Mouse (Mus musculus) telencephalon, adult 2 months (tissue): ENCODE measurements around the gene Ficd.

Source experiments
- DNase-seq: peaks from one replicate; pipeline ENCODE4 v3.0.0-alpha.2; 2011; ENCODE audit warnings: low read depth, low spot score

Gene Ficd

DNA sequence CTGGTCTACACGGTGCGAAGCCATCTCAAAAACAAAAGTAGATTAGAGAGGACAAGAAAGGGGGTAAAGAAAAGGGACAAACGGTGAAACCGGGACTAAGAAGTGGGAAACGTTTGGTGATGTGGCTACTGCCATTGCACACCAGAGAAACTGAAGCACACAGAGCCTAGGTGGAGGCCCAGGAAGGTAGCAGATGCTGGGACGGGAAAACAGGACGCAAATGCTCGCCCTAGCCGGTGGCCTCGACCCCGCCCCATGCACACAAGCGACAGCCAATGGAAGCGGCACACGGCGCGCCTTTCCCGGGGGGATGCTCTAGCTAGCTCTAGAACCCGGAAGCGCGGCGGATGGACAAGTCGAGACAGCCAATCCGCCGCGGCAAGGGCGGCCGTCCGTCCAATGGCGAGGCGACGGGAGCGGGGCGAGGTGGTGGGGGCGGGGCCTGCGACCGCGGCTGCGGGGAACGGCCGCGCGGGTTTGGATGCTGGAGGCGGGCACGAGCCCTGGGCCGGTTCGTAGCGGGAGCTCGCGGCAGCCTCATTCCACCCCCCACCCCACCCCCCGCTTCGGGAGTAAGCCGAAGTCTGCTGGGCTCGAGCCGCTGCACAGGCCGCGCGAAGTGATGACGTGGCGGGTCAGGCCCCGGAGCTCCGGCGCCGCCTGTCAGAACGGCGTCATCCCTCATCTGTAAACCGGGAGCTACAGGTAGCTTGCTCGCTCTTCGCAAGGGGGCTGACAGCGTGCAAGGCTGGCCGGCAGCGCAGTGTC, at the start of gene Ficd:
Ficd (plus strand) TSS at position 459 of the 768 bp plus-strand sequence.
- peak; percentile 95 for DNase-seq

DNA sequence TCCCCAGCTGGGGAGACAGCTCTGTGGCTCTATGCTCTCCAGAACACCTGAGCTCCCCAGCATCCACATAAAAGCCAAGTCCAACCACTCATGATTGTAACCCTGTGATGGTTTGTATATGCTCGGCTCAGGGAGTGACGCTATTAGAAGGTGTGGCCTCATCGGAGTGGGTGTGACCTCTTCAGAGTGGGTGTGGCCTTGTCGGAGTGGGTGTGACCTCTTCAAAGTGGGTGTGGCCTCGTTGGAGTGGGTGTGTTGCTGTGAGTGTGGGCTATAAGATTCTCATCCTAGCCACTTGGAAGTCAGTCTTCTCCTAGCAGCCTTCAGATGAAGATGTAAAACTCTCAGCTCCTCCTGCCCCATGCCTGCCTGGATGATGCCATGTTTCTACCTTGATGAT, 48.1 kb upstream of the Ficd start:
- DNase-seq: no peak

DNA sequence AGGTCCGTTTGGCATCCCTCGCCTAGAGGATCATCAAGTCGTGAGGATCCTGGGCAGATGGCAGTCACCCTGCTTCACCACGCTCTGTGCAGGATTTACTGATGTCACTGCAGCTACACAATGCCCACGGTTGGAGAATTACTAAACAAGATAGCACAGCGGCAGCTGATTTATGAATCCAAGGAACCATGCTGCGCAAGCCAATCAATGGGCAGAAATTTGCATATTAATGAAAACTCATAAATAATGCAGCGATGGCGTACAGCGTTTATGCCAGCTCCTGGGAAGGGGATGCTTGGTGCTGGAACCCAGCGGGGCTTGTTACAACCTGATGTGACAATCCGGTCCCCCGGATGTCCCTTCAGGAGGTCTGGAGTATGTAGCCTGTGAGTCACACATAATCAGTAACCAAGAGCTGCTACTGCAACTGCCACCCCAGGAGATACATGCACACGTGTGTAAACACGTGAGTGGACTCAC, 45.5 kb upstream of the Ficd start:
- no peak for DNase-seq

DNA sequence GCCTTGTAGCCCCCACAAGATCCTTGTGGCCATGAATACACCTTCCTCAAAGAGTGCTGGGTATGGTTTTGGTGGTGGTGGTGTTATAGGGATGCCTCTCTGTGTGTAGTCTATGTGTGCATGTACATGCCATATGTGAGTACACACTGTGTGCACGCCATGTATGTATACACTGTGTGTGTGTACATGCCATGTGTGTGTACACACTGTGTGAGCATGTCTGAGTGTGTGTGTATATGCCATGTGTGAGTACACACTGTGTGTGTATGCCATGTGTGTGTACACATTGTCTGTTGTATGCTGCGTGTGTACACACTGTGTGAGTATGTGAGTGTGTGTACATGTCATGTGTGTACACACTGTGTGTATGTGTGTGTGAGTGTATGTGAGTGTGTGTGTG, 44.7 kb upstream of the Ficd start:
- no peak for DNase-seq

DNA sequence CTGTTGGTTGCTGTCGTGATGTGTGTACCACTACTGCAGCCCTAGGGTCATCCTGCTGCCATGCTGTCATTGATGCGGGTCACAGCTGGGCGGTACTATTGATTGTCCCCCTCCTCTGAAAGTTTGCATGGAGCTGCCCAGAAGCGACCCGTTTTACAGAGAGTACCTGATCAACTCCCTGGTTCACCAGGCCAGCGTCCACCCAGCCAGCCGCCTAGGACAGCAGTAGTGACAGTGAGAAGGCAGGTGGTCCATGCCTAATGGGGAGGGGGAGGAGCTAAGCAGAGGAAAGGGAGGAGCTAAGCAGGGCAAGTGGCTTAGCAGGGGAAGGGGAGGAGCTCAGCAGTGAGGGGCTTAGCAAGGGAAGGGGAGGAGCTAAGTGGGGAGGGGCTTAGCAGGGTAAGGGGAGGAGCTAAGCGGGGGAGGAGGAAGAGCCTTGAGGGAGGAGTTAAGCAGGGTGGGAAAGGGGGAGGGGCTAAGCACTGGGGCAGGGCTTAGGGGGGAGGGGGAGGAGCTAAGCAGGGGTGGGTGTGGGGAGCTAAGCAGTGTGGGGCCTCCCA, 42.3 kb upstream of the Ficd start:
- DNase-seq: no peak

DNA sequence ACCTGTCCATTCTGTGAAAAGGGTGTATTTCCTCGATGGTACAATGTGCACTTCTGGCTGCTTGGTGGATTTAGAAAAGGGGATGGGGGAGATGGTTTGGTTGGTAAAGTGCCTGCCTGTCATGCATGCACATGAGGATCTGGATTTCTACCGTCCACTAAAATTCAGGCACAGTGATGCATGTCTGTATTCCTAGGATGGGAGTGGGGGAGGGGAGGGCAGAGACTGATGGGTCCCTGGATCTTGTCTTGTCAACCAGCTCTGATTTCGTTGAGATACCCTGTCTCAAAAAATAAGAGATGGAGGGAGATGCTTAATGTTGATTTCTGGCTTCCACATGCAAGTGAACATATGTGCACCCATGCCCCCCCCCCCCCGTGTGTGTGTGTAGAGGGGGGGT, 41.6 kb upstream of the Ficd start:
- DNase-seq: no peak

DNA sequence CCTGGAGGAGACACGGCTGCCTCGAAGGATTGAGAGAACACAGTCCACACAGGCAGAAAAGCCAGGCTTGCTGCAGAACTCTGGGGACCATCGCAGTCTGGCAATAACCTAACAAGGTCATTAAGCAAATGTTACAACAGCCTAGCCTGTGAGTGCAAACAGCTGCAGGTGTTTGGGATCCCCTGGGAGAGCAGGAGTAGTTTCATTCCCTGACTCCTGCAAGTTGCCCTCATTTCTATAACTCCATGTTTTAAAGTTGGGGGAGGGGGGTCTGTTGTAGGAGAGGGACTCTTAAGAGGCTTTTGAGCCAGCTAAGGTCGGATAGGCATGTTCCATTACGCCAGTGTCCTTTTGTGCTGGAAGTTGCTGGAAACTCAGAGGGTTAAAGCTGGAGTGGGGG, 41.2 kb upstream of the Ficd start:
- DNase-seq: no peak

DNA sequence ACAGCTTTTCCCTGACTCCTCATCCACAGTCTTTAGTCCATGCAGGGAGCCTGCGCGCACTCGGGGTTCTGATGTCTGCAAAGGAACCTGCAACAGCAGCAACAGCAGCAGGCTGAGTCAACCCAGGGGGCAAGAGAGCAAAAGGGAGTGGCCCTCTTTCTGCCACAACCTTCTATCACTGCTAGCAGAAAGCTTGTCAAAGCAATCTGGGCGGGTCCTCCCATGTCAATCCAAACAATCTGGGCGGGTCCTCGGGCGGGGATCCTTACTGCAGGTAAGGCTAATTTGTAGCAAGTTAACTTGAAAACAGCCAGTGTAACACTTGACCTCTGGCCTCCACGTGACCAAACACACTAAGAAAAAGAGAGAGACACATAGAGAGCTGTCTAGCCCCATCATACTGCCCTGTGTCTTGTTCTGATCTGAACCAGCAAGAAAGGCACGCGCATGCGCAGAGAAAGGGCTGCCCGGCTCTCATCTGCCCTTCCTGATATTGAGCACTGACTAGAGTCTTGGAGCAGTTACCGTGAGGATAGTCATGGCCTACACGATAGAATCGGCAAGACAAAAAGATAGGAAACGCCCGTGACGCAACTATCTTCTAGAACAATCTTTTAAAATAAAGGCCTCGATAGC, 35.1 kb upstream of the Ficd start:
- DNase-seq: no peak

DNA sequence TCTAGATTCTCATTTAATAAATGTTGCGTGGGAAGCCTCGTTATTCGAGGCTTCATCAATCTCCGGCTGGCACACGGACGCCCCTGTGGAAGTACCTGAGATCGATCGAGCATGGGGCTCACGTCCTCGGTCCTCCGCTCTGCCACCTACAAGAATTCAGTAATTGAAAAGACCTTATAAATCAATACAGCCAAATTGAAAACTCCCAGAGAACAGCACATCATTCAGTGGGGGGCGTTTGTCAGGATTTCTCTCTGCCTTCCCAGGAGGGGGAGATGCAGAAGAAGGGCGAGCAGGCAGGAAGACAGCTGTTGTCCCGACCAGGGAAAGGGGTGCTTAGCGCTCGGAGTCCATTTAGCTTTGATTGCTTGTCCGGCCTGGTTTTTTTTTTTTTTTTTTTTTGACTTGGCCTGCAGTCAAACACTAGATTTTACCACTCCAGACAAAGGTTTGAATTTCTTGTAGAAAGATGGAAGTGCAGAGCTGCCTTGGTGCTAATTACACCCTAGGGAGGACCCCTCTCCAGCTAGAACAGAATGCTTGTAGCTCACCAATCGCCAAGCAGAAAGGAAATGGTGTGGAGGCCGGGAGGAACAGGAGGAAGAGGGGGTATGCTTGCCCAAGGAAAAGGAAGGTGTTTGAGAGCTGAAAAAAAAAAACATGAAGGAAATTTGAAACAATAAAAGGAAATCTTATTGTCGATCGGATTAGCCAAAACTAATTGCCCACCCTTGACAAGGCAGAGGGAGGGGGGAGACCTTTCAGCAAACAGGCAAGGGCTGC, 31.6 kb upstream of the Ficd start:
- no peak for DNase-seq

DNA sequence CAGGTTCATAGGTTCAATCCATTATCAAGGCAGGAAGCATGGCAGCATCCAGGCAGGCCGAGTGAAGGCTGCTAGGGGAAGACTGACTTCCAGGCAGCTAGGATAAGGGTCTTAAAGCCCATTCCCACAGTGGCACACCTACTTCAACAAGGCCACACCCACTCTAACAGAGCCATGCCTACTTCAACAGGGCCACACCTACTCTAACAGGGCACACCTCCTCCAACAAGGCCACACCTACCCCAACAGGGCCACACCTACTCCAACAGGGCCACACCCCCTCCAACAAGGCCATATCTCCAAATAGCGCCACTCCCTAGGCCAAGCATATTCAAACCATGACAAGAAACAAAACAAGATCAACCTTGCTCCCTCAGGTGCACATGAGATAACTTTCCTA, 22.7 kb upstream of the Ficd start:
- DNase-seq: no peak

DNA sequence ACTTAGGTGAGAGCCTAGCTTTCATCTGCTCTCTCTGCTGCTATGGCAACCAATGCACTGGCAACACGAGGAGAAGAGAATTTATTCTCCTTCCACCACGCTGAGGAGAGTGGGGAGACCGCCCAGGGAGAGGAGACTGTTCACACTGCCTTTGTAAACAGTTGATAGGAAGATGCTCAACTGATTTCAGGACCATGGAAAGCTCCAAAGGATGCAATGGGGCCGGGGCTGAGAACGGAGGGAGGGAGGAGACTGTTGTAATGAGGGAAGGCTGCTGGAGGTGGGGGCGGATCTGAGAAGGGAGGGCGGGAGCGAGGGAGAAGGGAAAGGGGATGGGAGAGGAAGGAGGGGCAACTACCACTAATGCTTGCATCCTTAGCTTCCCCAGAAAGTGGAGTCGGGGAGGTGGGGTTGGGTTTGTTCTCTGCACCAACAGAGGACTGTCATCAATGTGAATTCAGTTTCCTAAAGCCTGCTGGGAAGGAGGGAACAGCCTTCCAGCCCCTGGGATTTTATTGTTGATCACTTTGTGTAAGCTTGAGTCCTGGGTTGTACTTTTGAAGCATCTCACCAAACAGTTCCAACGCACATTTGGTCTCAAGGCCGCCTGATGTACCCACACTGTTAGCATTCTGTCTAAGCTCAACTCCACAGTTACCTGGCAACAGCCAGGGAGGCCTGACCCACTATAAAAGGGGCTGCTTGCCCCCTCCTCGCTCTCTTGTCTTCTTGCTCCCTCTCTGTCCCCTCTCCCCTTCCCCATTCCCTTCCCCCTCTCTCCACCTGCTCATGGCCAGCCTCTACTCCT, 18.8 kb upstream of the Ficd start:
- peak; percentile 84 for DNase-seq

DNA sequence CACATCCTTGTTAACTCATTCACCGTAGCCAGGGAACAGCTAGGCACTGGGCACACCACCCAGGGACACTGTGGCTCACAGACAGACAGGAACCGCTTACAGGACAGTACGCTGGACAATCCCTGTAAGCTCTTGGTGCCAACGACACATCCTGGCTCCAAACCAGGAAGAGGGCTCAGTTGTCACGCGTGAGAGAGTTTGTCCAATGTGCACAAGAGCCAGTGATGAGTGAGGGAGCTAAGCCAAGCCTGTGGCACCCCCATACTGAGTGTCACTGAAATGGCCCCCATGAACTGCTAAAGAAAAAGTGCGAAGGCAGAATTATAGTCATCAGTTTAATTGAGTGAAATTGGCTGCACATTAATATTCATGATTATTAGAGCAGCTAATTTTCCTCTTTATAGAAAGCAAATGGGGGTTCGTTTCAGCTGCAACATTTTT, 16.4 kb upstream of the Ficd start:
- no peak for DNase-seq

DNA sequence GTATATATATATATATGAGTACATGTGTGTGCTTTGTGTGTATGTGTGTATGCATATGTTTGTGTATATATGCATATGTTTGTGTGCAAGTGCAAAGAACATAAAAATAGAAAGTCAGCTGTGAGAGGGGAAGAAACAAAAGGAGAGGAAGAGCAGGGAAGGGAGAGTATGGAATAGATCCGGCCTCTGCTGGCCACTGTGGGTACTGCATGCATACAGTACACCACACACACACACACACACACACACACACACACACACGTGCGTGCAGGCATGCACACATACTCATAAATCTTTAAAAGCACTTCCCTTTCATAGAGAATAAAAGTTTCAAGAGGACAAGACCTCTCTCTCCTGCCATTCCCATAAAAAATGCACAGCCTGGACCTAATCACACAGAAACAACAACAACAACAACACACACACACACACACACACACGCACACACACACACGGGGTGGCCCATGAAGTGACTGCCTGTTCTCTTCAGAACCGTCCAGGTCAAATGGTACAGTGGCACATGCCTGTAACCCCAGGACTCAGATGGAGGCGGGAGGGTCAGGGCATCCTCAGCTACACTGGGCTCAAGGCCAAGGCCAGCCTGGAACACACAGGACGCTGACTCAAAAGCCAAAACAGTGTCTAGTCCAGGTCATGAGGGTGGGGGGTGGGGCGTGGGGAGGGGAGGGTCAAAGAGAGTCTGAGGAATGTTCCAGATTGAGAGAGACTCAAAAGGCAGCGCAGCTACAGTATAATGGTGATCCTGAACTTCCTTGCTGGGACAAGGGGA, 13.2 kb upstream of the Ficd start:
- no peak for DNase-seq

DNA sequence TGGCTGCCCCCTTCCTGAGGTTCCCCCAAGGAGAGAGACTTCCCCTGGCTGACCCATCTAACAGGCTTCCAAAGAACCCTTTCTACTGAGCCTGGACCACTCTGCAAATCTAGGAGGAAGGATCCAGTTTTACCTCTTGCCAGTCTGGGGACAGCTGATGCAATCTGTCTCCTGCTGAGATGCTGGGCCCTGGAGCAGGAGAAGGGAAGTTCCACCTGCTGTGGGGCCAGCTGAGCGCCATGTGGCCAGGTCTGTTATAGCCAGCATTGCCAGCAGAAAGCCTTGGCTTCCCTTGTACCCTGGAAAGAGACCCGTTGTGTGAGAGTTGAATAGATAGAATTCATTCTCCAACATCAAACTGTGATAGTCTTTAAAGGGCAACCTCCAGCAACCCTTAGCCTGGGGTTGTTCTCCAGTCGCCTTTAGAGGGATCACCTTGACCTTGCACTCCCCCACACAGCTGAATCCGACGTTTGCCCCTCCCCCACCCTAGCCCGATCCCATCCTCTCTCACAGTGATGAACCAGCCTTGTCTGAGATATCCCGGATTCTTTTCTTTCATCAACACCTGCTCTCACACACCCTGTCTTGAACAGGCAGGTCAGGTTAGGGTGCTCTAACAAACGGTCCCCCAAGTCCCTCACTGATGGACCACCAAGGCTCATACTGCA, 11.9 kb upstream of the Ficd start:
- DNase-seq: no peak

DNA sequence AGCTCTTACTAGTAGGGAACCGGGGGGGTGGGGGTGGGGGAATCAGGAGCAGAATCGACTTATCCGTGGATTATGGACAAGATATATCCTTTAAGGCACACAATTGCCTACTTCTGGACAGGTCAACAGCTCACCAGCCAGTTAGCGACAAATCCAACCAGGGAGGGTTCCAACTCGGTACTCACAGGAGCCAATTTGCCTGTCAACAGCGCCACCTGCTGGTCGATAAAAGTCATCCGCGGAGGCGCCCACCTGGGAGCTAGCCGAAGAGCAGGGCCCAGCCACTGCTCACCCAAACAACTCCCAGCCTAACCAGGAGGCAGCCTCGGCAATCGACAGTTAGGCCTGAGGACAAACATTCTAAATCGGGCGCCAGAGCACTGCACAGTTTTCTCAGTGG, 11.2 kb upstream of the Ficd start, which contains the start of gene 1700069L16Rik:
1700069L16Rik (minus strand) TSS at position 327 of the 400 bp plus-strand sequence.
- no peak for DNase-seq

DNA sequence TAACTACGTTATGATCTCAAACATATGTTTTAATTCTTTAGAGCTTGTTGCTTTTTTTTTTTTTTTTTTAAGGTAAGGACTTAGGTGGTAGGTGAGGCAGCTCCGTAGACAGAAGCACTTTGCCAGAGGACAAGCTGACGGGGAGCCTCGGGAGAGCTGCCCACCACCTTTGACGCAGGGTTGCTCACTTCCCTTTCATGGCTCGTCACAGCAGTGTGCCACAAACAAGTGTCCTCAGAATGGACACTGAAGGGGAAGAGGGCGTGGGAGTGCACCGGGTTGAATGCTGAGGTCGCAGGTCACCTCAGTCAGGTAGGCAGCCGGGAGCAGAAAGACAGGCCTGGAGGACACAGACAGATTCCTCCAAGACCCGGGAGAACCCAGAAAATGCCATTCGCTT, 10.2 kb upstream of the Ficd start:
- DNase-seq: no peak

DNA sequence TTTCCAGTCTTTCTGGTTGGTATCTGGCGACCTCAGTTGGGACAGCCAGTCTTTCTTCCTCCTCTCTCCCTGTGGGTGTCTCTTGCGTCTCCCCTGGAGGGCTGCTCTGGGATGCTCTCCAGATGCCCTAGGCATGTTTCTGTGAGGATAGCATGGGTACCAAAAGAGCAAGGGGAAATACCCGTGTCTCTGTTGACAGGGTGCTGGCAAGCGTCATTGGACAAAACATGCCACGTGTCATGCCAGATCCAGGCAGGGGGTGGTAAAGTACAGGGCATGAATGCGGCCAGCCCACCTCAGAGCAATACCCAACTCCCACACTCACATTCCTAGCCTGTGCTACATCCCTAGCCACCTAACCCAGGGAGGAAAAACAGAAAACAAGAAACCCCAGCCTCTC, 9.0 kb upstream of the Ficd start:
- no peak for DNase-seq

DNA sequence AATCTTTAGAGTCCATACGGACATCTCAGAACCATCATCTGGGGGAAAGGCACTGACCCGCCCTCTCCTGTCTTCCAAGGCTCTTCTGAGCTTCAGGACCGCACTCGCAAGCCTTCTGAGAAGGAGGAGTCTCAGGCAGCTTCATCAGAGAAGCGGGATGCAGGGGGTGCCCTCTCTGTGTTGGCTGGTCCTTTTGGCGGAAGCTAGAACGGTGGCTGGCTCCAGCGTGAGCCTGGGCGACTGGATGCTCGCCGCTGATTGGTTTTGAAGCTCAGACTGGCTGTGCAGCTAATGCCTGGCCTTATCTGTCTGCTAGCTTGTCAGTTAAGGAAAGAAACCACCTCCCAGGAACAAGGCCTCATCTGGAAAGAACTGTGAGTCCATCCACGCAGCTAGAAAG, 8.4 kb upstream of the Ficd start:
- no peak for DNase-seq

DNA sequence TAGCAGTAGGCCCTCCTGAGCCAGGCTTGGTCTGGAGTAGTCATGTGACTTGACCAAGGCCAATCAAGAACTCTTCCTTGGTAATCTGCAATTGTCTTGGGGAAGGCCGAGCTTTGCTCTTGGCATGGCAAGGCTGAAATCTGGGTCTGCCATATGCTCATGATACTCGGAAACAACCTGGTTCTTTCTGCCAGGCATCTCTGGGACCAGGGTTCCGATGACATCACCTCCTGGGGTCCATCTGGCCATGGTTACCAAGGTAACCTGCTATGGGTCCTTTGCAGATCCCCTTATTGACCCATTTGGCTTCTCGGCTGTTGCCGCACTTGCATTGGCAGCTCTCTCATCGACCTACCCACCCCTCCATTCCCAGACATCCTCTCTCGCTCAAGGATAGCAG, 7.6 kb upstream of the Ficd start:
- no peak for DNase-seq

DNA sequence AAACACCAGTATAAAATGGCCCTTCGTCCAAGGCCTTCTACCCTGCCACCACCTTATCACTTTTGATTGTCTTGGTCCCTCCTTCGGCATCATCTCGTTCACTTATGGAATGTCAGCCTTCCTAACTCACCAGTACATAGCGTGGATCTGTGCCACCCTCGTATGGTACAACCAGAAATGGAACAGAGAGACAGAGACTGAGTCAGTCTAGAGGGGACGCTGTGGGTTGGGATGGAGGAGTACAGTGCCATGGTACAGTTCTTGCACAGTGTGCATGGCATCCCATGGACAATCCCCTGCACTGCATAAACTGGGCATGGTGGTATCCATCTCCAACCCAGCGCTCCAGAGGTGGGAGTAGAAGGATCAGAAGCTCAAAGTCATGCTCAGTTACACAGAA, 6.9 kb upstream of the Ficd start:
- no peak for DNase-seq
